Mouse (Mus musculus): ENCODE data around the gene Tor3a. TPM values are rescaled to one million over a fixed set of nuclear protein-coding genes. Genes with fewer than 3 reads are reported as not detected.
A peak's percentile ranks its signal among the peaks of the same experiment; 100 is the strongest.

Gene Tor3a
- polyA plus RNA-seq, 1 experiment from 2014 or later, result 4.6 TPM

GRCm38 (mm10) chr1:156633095-156633494, 41.1 kb downstream of the Tor3a start:
- no peaks in the 10 kb centered on the region for H3K9me3 ChIP-seq (ENCODE audit: control insufficient read depth, low read length)
- DNase-seq (peak; percentile 81), ATAC-seq (ENCODE audit: low FRiP score, low TSS enrichment) (no peak)
- no peak overlapping the region for H3K4me2 ChIP-seq (ENCODE audit: low read length)
- H3K27me3 ChIP-seq (ENCODE audit: control insufficient read depth, insufficient read depth, low read length), result no peaks in the 10 kb centered on the region
- H3K27ac ChIP-seq (replicated peaks; ENCODE audit: low read depth, low read length), result no peak overlapping the region
- 80% methylated on average over 10 of the region's 10 CpGs for WGBS
- H3K4me3 ChIP-seq (replicated peaks; ENCODE audit: low read depth, low read length), result no peak overlapping the region
- peaks cover 67% of the 10 kb centered on the region for H3K36me3 ChIP-seq (ENCODE audit: control insufficient read depth, insufficient read depth, low read length)
- no peaks in the 10 kb centered on the region for H3K4me1 ChIP-seq (ENCODE audit: control insufficient read depth, insufficient read depth, low read length)
- no peak overlapping the region for H3K9ac ChIP-seq (replicated peaks; ENCODE audit: low read length)

- ATAC-seq (ENCODE audit: low FRiP score, low TSS enrichment) (no peak), DNase-seq (no peak)
- no peak overlapping the region for H3K27ac ChIP-seq (replicated peaks; ENCODE audit: low read depth, low read length)
- H3K27me3 ChIP-seq (ENCODE audit: control insufficient read depth, insufficient read depth, low read length), result no peaks in the 10 kb centered on the region
- no peak overlapping the region for H3K4me3 ChIP-seq (replicated peaks; ENCODE audit: low read depth, low read length)
- no peaks in the 10 kb centered on the region for H3K4me1 ChIP-seq (ENCODE audit: control insufficient read depth, insufficient read depth, low read length)
- H3K4me2 ChIP-seq (ENCODE audit: low read length), result no peak overlapping the region
- peaks cover 60% of the 10 kb centered on the region for H3K36me3 ChIP-seq (ENCODE audit: control insufficient read depth, insufficient read depth, low read length)
- no peak overlapping the region for H3K9ac ChIP-seq (replicated peaks; ENCODE audit: low read length)
- H3K9me3 ChIP-seq (ENCODE audit: control insufficient read depth, low read length), result no peaks in the 10 kb centered on the region
These were observed 43.2 kb downstream of the Tor3a start for GRCm38 (mm10) chr1:156630965-156631364.

DNA sequence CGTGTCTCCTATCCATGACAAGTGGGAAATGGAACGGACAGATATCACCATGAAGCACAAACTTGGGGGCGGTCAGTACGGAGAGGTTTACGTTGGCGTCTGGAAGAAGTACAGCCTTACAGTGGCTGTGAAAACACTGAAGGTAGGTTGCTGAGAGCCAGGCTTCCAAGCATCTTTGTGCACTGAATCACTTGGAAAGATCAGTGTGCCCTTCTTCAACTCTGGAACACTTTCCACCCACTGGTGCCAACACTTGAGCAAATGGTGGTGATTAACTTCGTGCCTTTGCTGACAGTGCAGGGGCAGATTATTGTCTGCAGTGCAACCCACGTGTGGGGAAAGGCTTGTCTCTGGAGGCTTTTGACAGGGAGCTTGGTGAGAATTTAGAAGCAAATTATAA, 44.2 kb downstream of the Tor3a start:
- WGBS, result 96% methylated on average over 8 of the region's 8 CpGs
- DNase-seq (no peak), ATAC-seq (ENCODE audit: low FRiP score, low TSS enrichment) (no peak)
- H3K4me3 ChIP-seq (replicated peaks; ENCODE audit: low read depth, low read length), result no peak overlapping the region
- peaks cover 53% of the 10 kb centered on the region for H3K36me3 ChIP-seq (ENCODE audit: control insufficient read depth, insufficient read depth, low read length)
- H3K4me2 ChIP-seq (ENCODE audit: low read length), result no peak overlapping the region
- no peak overlapping the region for H3K27ac ChIP-seq (replicated peaks; ENCODE audit: low read depth, low read length)
- no peaks in the 10 kb centered on the region for H3K4me1 ChIP-seq (ENCODE audit: control insufficient read depth, insufficient read depth, low read length)
- no peaks in the 10 kb centered on the region for H3K9me3 ChIP-seq (ENCODE audit: control insufficient read depth, low read length)
- H3K27me3 ChIP-seq (ENCODE audit: control insufficient read depth, insufficient read depth, low read length), result no peaks in the 10 kb centered on the region
- no peak overlapping the region for H3K9ac ChIP-seq (replicated peaks; ENCODE audit: low read length)

- Histone ChIP-seq H3K4me2 (ENCODE audit: low read length) (no peak overlapping the region), H3K4me1 (ENCODE audit: control insufficient read depth, insufficient read depth, low read length) (no peaks in the 10 kb centered on the region), H3K4me3 (replicated peaks; ENCODE audit: low read depth, low read length) (no peak overlapping the region), H3K9me3 (ENCODE audit: control insufficient read depth, low read length) (no peaks in the 10 kb centered on the region), H3K27me3 (ENCODE audit: control insufficient read depth, insufficient read depth, low read length) (no peaks in the 10 kb centered on the region), H3K27ac (replicated peaks; ENCODE audit: low read depth, low read length) (no peak overlapping the region), H3K36me3 (ENCODE audit: control insufficient read depth, insufficient read depth, low read length) (peaks cover 34% of the 10 kb centered on the region), H3K9ac (replicated peaks; ENCODE audit: low read length) (no peak overlapping the region)
- WGBS, result 87% methylated on average over 4 of the region's 4 CpGs
- no peak for DNase-seq
- no peak for ATAC-seq (ENCODE audit: low FRiP score, low TSS enrichment)
These were observed 47.4 kb downstream of the Tor3a start for GRCm38 (mm10) chr1:156626729-156627128.

DNA sequence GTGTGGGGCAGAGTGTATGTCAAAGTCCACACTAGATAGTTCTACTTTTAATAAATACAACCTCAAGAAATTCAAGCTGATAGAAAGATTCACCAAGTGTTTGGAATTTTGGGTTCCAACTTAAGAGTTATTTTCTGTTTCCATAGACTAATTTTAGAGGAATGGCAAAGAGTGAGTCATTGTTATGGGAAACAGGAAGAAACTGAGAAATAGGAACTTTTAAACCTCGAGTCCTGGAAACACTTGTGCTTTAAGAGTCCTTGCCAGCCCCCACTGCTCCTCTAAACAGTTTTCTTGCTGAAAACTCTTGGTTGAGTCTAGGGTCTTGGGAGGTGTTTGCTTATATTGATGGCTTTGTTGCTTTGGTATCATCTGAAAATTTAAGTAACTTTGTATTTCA, 49.9 kb downstream of the Tor3a start:
- WGBS, result 88% methylated on average over 1 of the region's 1 CpGs
- H3K36me3 ChIP-seq (ENCODE audit: control insufficient read depth, insufficient read depth, low read length), result peaks cover 14% of the 10 kb centered on the region; the same call in 1 of the 2 replicates
- DNase-seq (no peak), ATAC-seq (ENCODE audit: low FRiP score, low TSS enrichment) (no peak)
- no peak overlapping the region for H3K4me3 ChIP-seq (replicated peaks; ENCODE audit: low read depth, low read length)
- no peaks in the 10 kb centered on the region for H3K9me3 ChIP-seq (ENCODE audit: control insufficient read depth, low read length)
- no peak overlapping the region for H3K27ac ChIP-seq (replicated peaks; ENCODE audit: low read depth, low read length)
- no peak overlapping the region for H3K9ac ChIP-seq (replicated peaks; ENCODE audit: low read length)
- no peaks in the 10 kb centered on the region for H3K4me1 ChIP-seq (ENCODE audit: control insufficient read depth, insufficient read depth, low read length)
- no peak overlapping the region for H3K4me2 ChIP-seq (ENCODE audit: low read length)
- H3K27me3 ChIP-seq (ENCODE audit: control insufficient read depth, insufficient read depth, low read length), result no peaks in the 10 kb centered on the region

DNA sequence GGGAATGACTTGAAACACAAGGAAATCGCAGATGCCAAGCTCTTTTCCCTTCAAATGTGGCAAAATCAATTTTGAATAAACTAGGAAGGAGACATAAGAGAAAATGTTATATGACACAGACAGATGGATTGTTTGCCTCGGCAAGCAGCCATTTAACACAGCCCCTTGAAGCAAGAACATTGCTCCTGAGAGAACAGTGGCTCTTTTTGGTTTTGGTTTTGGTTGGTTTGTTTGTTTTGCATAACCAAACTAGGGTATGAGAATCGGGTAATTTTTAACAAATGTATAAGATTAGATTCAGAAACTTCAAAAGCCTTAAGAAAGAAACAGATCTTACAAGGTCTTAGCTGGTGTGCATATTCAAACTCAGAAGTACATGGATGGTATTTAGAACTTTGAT, 53.2 kb downstream of the Tor3a start:
- no peaks in the 10 kb centered on the region for H3K27me3 ChIP-seq (ENCODE audit: control insufficient read depth, insufficient read depth, low read length)
- H3K4me1 ChIP-seq (ENCODE audit: control insufficient read depth, insufficient read depth, low read length), result peaks cover 6% of the 10 kb centered on the region; the same call in 1 of the 2 replicates
- 86% methylated on average over 3 of the region's 3 CpGs for WGBS
- no peak overlapping the region for H3K4me3 ChIP-seq (replicated peaks; ENCODE audit: low read depth, low read length)
- ATAC-seq (ENCODE audit: low FRiP score, low TSS enrichment), result no peak
- no peak for DNase-seq
- no peak overlapping the region for H3K27ac ChIP-seq (replicated peaks; ENCODE audit: low read depth, low read length)
- H3K4me2 ChIP-seq (ENCODE audit: low read length), result no peak overlapping the region
- peaks cover 12% of the 10 kb centered on the region; the same call in 1 of the 2 replicates for H3K36me3 ChIP-seq (ENCODE audit: control insufficient read depth, insufficient read depth, low read length)
- no peak overlapping the region for H3K9ac ChIP-seq (replicated peaks; ENCODE audit: low read length)
- H3K9me3 ChIP-seq (ENCODE audit: control insufficient read depth, low read length), result no peaks in the 10 kb centered on the region

- Histone ChIP-seq H3K4me1 (ENCODE audit: control insufficient read depth, insufficient read depth, low read length) (peaks cover 9% of the 10 kb centered on the region; the same call in 1 of the 2 replicates), H3K9me3 (ENCODE audit: control insufficient read depth, low read length) (no peaks in the 10 kb centered on the region), H3K27me3 (ENCODE audit: control insufficient read depth, insufficient read depth, low read length) (no peaks in the 10 kb centered on the region)
These were observed 53.8 kb downstream of the Tor3a start for GRCm38 (mm10) chr1:156620292-156620909.

GRCm38 (mm10) chr1:156617811-156618210, 56.3 kb downstream of the Tor3a start:
- 60% methylated on average over 4 of the region's 4 CpGs for WGBS

More at GRCm38 (mm10) chr1:156620292-156620909, 53.8 kb downstream of the Tor3a start:
- Histone ChIP-seq H3K4me2 (ENCODE audit: low read length) (no peak overlapping the region), H3K36me3 (ENCODE audit: control insufficient read depth, insufficient read depth, low read length) (0 out of 2 replicates have a peak, but pooled peaks cover 10% of the 10 kb centered on the region), H3K27ac (replicated peaks; ENCODE audit: low read depth, low read length) (no peak overlapping the region), H3K4me3 (replicated peaks; ENCODE audit: low read depth, low read length) (no peak overlapping the region), H3K9ac (replicated peaks; ENCODE audit: low read length) (no peak overlapping the region)
- 73% methylated on average over 4 of the region's 4 CpGs for WGBS
- ATAC-seq (ENCODE audit: low FRiP score, low TSS enrichment) (no peak), DNase-seq (no peak)

DNA sequence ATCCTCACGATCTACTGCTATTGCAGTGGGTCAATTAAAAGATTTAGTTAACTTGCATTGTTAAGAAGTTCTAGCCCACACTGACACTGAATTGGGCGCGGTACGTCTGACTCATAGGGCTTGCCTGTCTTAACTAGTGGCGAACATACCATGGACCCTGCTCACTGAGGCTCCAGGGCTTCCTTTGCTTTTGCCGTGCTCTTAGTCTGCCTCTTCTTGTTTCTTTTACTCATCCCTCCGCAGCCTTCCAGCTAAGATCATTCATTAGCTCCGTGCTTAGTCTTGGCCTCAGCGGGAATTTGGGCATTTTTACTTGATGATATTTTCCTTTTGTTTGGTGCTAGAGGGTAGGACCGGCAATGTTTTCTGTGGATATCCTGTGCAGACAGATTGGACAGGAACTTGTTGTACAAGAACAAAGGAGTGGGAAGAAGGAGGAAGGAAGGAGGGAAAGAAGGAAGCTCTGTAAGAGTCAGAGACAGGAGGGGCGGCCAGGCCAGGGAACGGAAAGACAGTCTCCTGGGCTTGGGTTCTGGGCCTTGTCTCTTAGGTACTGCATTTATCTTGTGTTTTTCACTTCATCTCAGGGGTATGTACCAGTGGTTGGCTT, 57.1 kb downstream of the Tor3a start:
- Histone ChIP-seq H3K36me3 (ENCODE audit: control insufficient read depth, insufficient read depth, low read length) (no peaks in the 10 kb centered on the region), H3K4me1 (ENCODE audit: control insufficient read depth, insufficient read depth, low read length) (peaks cover 18% of the 10 kb centered on the region), H3K9ac (replicated peaks; ENCODE audit: low read length) (no peak overlapping the region), H3K9me3 (ENCODE audit: control insufficient read depth, low read length) (no peaks in the 10 kb centered on the region), H3K27me3 (ENCODE audit: control insufficient read depth, insufficient read depth, low read length) (no peaks in the 10 kb centered on the region), H3K27ac (replicated peaks; ENCODE audit: low read depth, low read length) (0 out of 2 replicates have a peak overlapping the region, but pooled peaks have one; percentile 2), H3K4me2 (ENCODE audit: low read length) (no peak overlapping the region), H3K4me3 (replicated peaks; ENCODE audit: low read depth, low read length) (no peak overlapping the region)
- ATAC-seq (ENCODE audit: low FRiP score, low TSS enrichment), result no peak
- 47% methylated on average over 12 of the region's 12 CpGs for WGBS
- no peak for DNase-seq

More at GRCm38 (mm10) chr1:156617811-156618210, 56.3 kb downstream of the Tor3a start:
- no peak overlapping the region for H3K4me2 ChIP-seq (ENCODE audit: low read length)
- H3K27ac ChIP-seq (replicated peaks; ENCODE audit: low read depth, low read length), result no peak overlapping the region
- 0 out of 2 replicates have a peak, but pooled peaks cover 4% of the 10 kb centered on the region for H3K36me3 ChIP-seq (ENCODE audit: control insufficient read depth, insufficient read depth, low read length)
- no peak for DNase-seq
- H3K4me1 ChIP-seq (ENCODE audit: control insufficient read depth, insufficient read depth, low read length), result peaks cover 18% of the 10 kb centered on the region
- ATAC-seq (ENCODE audit: low FRiP score, low TSS enrichment), result no peak
- H3K4me3 ChIP-seq (replicated peaks; ENCODE audit: low read depth, low read length), result no peak overlapping the region
- H3K9me3 ChIP-seq (ENCODE audit: control insufficient read depth, low read length), result no peaks in the 10 kb centered on the region
- H3K27me3 ChIP-seq (ENCODE audit: control insufficient read depth, insufficient read depth, low read length), result no peaks in the 10 kb centered on the region
- no peak overlapping the region for H3K9ac ChIP-seq (replicated peaks; ENCODE audit: low read length)

All from midbrain, embryonic 14.5 days (tissue).